Mouse (Mus musculus) kidney, adult 2 months (tissue): ENCODE measurements around the gene Btnl2.

Experiments
- CTCF ChIP-seq: fragments of 200-500 bp; conservative IDR thresholded peaks from 2 replicates; pipeline ENCODE4 v1.5.1; 2011; ENCODE audit warnings: low read depth, mild to moderate bottlenecking, control low read depth, low read length, moderate library complexity, mixed read lengths; ENCODE audit not compliant: insufficient read depth, insufficient read length
- POLR2A ChIP-seq: fragments of 200-500 bp; IDR thresholded peaks from one replicate; pipeline ENCODE4 v1.6.1; 2011; ENCODE audit warnings: low read depth, low read length, control low read depth

DNA sequence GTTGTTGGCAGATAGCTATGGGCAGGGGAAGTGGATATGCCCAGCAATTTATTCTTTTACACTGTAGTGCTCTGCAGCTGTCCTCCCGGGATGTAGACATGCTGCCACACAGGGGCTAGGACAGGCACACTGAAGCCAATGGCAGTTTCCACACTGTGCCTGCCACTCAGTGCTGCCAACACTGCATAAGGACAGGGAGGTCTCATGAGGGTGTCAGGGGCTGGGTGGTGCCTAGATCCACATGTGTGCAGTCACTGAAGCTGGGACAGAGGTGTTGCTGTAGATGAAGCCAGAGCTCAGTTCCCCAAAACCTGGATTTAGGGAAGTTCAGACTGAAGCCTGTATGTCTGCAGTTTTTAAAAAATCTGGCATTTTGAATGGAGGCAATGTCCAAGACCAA, 42.4 kb upstream of the Btnl2 start:
- TF ChIP-seq CTCF, result no peak
- TF ChIP-seq POLR2A, result no peak
